Mouse (Mus musculus): ENCODE results near the gene Dennd1a. TPM values are rescaled to one million over a fixed set of nuclear protein-coding genes. Genes with fewer than 3 reads are reported as not detected.

Dennd1a gene
- polyA plus RNA-seq, 1 experiment, result 44.5 TPM

- H3K27ac ChIP-seq (ENCODE audit: insufficient read depth, low read length), result no peak overlapping the region
- no peaks in the 10 kb centered on the region for H3K4me1 ChIP-seq (ENCODE audit: control insufficient read depth, insufficient read depth, low read length)
Observed at GRCm38 (mm10) chr2:38157002-38157401, 130.2 kb downstream of the Dennd1a start.

GRCm38 (mm10) chr2:38156001-38156400 lies 131.2 kb downstream of the Dennd1a start:
- H3K27ac ChIP-seq (ENCODE audit: insufficient read depth, low read length), result no peak overlapping the region
- TF ChIP-seq POLR2A (IDR thresholded peaks at IDR 0.05; ENCODE audit: extremely low read depth, insufficient read depth, low read length) (no peak), CTCF (IDR thresholded peaks at IDR 0.05; ENCODE audit: extremely low read depth, insufficient read depth, low read length) (no peak)
- H3K4me3 ChIP-seq (ENCODE audit: insufficient read depth, low read length), result no peak overlapping the region
- no peaks in the 10 kb centered on the region for H3K4me1 ChIP-seq (ENCODE audit: control insufficient read depth, insufficient read depth, low read length)

More at GRCm38 (mm10) chr2:38157002-38157401, 130.2 kb downstream of the Dennd1a start:
- TF ChIP-seq POLR2A (IDR thresholded peaks at IDR 0.05; ENCODE audit: extremely low read depth, insufficient read depth, low read length), result no peak
- no peak for TF ChIP-seq CTCF (IDR thresholded peaks at IDR 0.05; ENCODE audit: extremely low read depth, insufficient read depth, low read length)
- H3K4me3 ChIP-seq (ENCODE audit: insufficient read depth, low read length), result no peak overlapping the region

- Histone ChIP-seq H3K4me1 (ENCODE audit: control insufficient read depth, insufficient read depth, low read length) (peaks cover 4% of the 10 kb centered on the region; the same call in 1 of the 2 replicates), H3K27ac (ENCODE audit: insufficient read depth, low read length) (no peak overlapping the region), H3K4me3 (ENCODE audit: insufficient read depth, low read length) (no peak overlapping the region)
- no peak for TF ChIP-seq POLR2A (IDR thresholded peaks at IDR 0.05; ENCODE audit: extremely low read depth, insufficient read depth, low read length)
- no peak for TF ChIP-seq CTCF (IDR thresholded peaks at IDR 0.05; ENCODE audit: extremely low read depth, insufficient read depth, low read length)
Observed at GRCm38 (mm10) chr2:38144831-38145230, 142.4 kb downstream of the Dennd1a start.

GRCm38 (mm10) chr2:38144067-38144779 lies 143.0 kb downstream of the Dennd1a start:
- peaks cover 4% of the 10 kb centered on the region; the same call in 1 of the 2 replicates for H3K4me1 ChIP-seq (ENCODE audit: control insufficient read depth, insufficient read depth, low read length)
- peak overlapping the region; percentile 74 for H3K27ac ChIP-seq (ENCODE audit: insufficient read depth, low read length)
- no peak overlapping the region for H3K4me3 ChIP-seq (ENCODE audit: insufficient read depth, low read length)
- TF ChIP-seq CTCF (IDR thresholded peaks at IDR 0.05; ENCODE audit: extremely low read depth, insufficient read depth, low read length), result no peak

- no peak overlapping the region for H3K4me3 ChIP-seq (ENCODE audit: insufficient read depth, low read length)
- no peak overlapping the region; the same call in 1 of the 2 replicates for H3K27ac ChIP-seq (ENCODE audit: insufficient read depth, low read length)
- TF ChIP-seq CTCF (IDR thresholded peaks at IDR 0.05; ENCODE audit: extremely low read depth, insufficient read depth, low read length), result no peak
- no peak for TF ChIP-seq POLR2A (IDR thresholded peaks at IDR 0.05; ENCODE audit: extremely low read depth, insufficient read depth, low read length)
- H3K4me1 ChIP-seq (ENCODE audit: control insufficient read depth, insufficient read depth, low read length), result peaks cover 4% of the 10 kb centered on the region; the same call in 1 of the 2 replicates
Observed at GRCm38 (mm10) chr2:38142905-38143304, 144.3 kb downstream of the Dennd1a start.

- Histone ChIP-seq H3K4me3 (ENCODE audit: insufficient read depth, low read length) (no peak overlapping the region), H3K4me1 (ENCODE audit: control insufficient read depth, insufficient read depth, low read length) (peaks cover 4% of the 10 kb centered on the region; the same call in 1 of the 2 replicates), H3K27ac (ENCODE audit: insufficient read depth, low read length) (no peak overlapping the region)
- no peak for TF ChIP-seq CTCF (IDR thresholded peaks at IDR 0.05; ENCODE audit: extremely low read depth, insufficient read depth, low read length)
Observed at GRCm38 (mm10) chr2:38142210-38142609, 145.0 kb downstream of the Dennd1a start.

- TF ChIP-seq CTCF (IDR thresholded peaks at IDR 0.05; ENCODE audit: extremely low read depth, insufficient read depth, low read length), result no peak
- TF ChIP-seq POLR2A (IDR thresholded peaks at IDR 0.05; ENCODE audit: extremely low read depth, insufficient read depth, low read length), result no peak
- Histone ChIP-seq H3K4me3 (ENCODE audit: insufficient read depth, low read length) (no peak overlapping the region), H3K27ac (ENCODE audit: insufficient read depth, low read length) (no peak overlapping the region), H3K4me1 (ENCODE audit: control insufficient read depth, insufficient read depth, low read length) (peaks cover 4% of the 10 kb centered on the region; the same call in 1 of the 2 replicates)
Observed at GRCm38 (mm10) chr2:38139536-38139935, 147.7 kb downstream of the Dennd1a start.

GRCm38 (mm10) chr2:38137086-38137485 lies 150.1 kb downstream of the Dennd1a start:
- no peak overlapping the region for H3K4me3 ChIP-seq (ENCODE audit: insufficient read depth, low read length)
- no peak overlapping the region for H3K27ac ChIP-seq (ENCODE audit: insufficient read depth, low read length)
- H3K4me1 ChIP-seq (ENCODE audit: control insufficient read depth, insufficient read depth, low read length), result peaks cover 3% of the 10 kb centered on the region; the same call in 1 of the 2 replicates
- TF ChIP-seq POLR2A (IDR thresholded peaks at IDR 0.05; ENCODE audit: extremely low read depth, insufficient read depth, low read length) (no peak), CTCF (IDR thresholded peaks at IDR 0.05; ENCODE audit: extremely low read depth, insufficient read depth, low read length) (no peak)

GRCm38 (mm10) chr2:38135427-38135826 lies 151.8 kb downstream of the Dennd1a start:
- peaks cover 3% of the 10 kb centered on the region; the same call in 1 of the 2 replicates for H3K4me1 ChIP-seq (ENCODE audit: control insufficient read depth, insufficient read depth, low read length)
- no peak overlapping the region for H3K4me3 ChIP-seq (ENCODE audit: insufficient read depth, low read length)
- no peak overlapping the region for H3K27ac ChIP-seq (ENCODE audit: insufficient read depth, low read length)
- TF ChIP-seq CTCF (IDR thresholded peaks at IDR 0.05; ENCODE audit: extremely low read depth, insufficient read depth, low read length) (no peak), POLR2A (IDR thresholded peaks at IDR 0.05; ENCODE audit: extremely low read depth, insufficient read depth, low read length) (no peak)
